Mouse (Mus musculus): ENCODE data around the gene P2rx6. TPM values are rescaled to one million over a fixed set of nuclear protein-coding genes. Genes with fewer than 3 reads are reported as not detected.
"Not testable (repeated sequence)": the region's sequence is repeated elsewhere in the genome, so short reads cannot be mapped to it uniquely, and the experiment has no call there.

P2rx6 gene
- 1 to 10 TPM; 1.8 to 2.8 TPM for total RNA-seq (2021)
- long read RNA-seq, experiment 1, partial matches to known transcripts = 0 of 1 reads
- long read RNA-seq, experiment 1, other reads (novel, unspliced or antisense) = 0 of 1 reads
- long read RNA-seq, experiment 2, partial matches to known transcripts = 1 of 2 reads
- long read RNA-seq, experiment 2, other reads (novel, unspliced or antisense) = 0 of 2 reads

- peak in 1 of 2 experiments; percentile 19 for DNase-seq (ENCODE audit: low spot score in 2 of 2)
Observed at GRCm38 (mm10) chr16:17561751-17562208, at the start of gene P2rx6. P2rx6 (plus strand) TSS chr16:17561885.

GRCm38 (mm10) chr16:17518910-17519309 lies 42.8 kb upstream of the P2rx6 start:
- no peak for DNase-seq (ENCODE audit: low spot score in 2 of 2)

- no peak for DNase-seq (ENCODE audit: low spot score in 2 of 2)
Observed at GRCm38 (mm10) chr16:17524156-17524555, 37.5 kb upstream of the P2rx6 start.

- no peak for DNase-seq (ENCODE audit: low spot score in 2 of 2)
Observed at GRCm38 (mm10) chr16:17525524-17525923, 36.2 kb upstream of the P2rx6 start.

- DNase-seq (ENCODE audit: low spot score in 2 of 2) = no peak
Observed at GRCm38 (mm10) chr16:17526223-17526622, 35.5 kb upstream of the P2rx6 start.

GRCm38 (mm10) chr16:17527606-17528005 lies 34.1 kb upstream of the P2rx6 start:
- no peak for DNase-seq (ENCODE audit: low spot score in 2 of 2)

GRCm38 (mm10) chr16:17528276-17528675 lies 33.4 kb upstream of the P2rx6 start:
- no peak for DNase-seq (ENCODE audit: low spot score in 2 of 2)

GRCm38 (mm10) chr16:17529981-17530586 lies 31.6 kb upstream of the P2rx6 start:
- peak in 1 of 2 experiments; percentile 12 for DNase-seq (ENCODE audit: low spot score in 2 of 2)

GRCm38 (mm10) chr16:17530640-17531288 lies 30.9 kb upstream of the P2rx6 start, which contains the start of gene Thap7:
Thap7 (minus strand) TSS chr16:17531136.
- DNase-seq (ENCODE audit: low spot score in 2 of 2) = peak; percentile 96 to 97

- no peak for DNase-seq (ENCODE audit: low spot score in 2 of 2)
Observed at GRCm38 (mm10) chr16:17532271-17532670, 29.4 kb upstream of the P2rx6 start.

GRCm38 (mm10) chr16:17532676-17533329 lies 28.9 kb upstream of the P2rx6 start:
- no peak for DNase-seq (ENCODE audit: low spot score in 2 of 2)

GRCm38 (mm10) chr16:17536584-17536983 lies 25.1 kb upstream of the P2rx6 start:
- no peak for DNase-seq (ENCODE audit: low spot score in 2 of 2)

- DNase-seq (ENCODE audit: low spot score in 2 of 2) = no peak
Observed at GRCm38 (mm10) chr16:17542632-17543031, 19.1 kb upstream of the P2rx6 start.

- no peak for DNase-seq (ENCODE audit: low spot score in 2 of 2)
Observed at GRCm38 (mm10) chr16:17552837-17553236, 8.8 kb upstream of the P2rx6 start.

- DNase-seq (ENCODE audit: low spot score in 2 of 2) = no peak
Observed at GRCm38 (mm10) chr16:17553910-17554685, 7.6 kb upstream of the P2rx6 start.

GRCm38 (mm10) chr16:17554702-17555101 lies 7.0 kb upstream of the P2rx6 start:
- DNase-seq (ENCODE audit: low spot score in 2 of 2) = not testable (repeated sequence)

- DNase-seq (ENCODE audit: low spot score in 2 of 2) = no peak
Observed at GRCm38 (mm10) chr16:17556180-17556579, 5.5 kb upstream of the P2rx6 start.

GRCm38 (mm10) chr16:17556907-17557306 lies 4.8 kb upstream of the P2rx6 start:
- no peak for DNase-seq (ENCODE audit: low spot score in 2 of 2)

- peak; percentile 74 to 76 for DNase-seq (ENCODE audit: low spot score in 2 of 2)
Observed at GRCm38 (mm10) chr16:17557947-17558480, 3.7 kb upstream of the P2rx6 start.

- DNase-seq (ENCODE audit: low spot score in 2 of 2) = no peak
Observed at GRCm38 (mm10) chr16:17558811-17559210, 2.9 kb upstream of the P2rx6 start.
